Mouse (Mus musculus) neural tube, embryonic 11.5 days (tissue): ENCODE data around the gene Pcsk7. TPM values are rescaled to one million over a fixed set of nuclear protein-coding genes. Genes with fewer than 3 reads are reported as not detected.

Experiments
- ATAC-seq: fragments of 200-750 bp; cut with Nextera tagmentation; 2 replicates; pipeline ENCODE4 v1.8.0; 2017; ENCODE audit warnings: moderate number of reproducible peaks, mild to moderate bottlenecking, moderate TSS enrichment, moderate library complexity; ENCODE audit not compliant: insufficient read depth, low FRiP score, low TSS enrichment
- DNase-seq: peaks from one replicate; pipeline ENCODE4 v3.0.0-alpha.2; 2015; ENCODE audit warnings: low spot score
- H3K27ac ChIP-seq: fragments of 300-500 bp; sonication (generic); 2 replicates; pipeline ENCODE4 v1.5.1; 2014; ENCODE audit warnings: low read depth, mild to moderate bottlenecking, low read length
- H3K27me3 ChIP-seq: fragments of 300-500 bp; sonication (generic); 2 replicates; pipeline ENCODE4 v1.6.1; 2014; ENCODE audit warnings: mild to moderate bottlenecking, low read length, mixed read lengths; ENCODE audit not compliant: control insufficient read depth, insufficient read depth
- H3K36me3 ChIP-seq: fragments of 300-500 bp; sonication (generic); 2 replicates; pipeline ENCODE4 v1.6.1; 2014; ENCODE audit warnings: mild to moderate bottlenecking, low read length, moderate library complexity, mixed read lengths; ENCODE audit not compliant: control insufficient read depth, insufficient read depth
- H3K4me1 ChIP-seq: fragments of 300-500 bp; sonication (generic); 2 replicates; pipeline ENCODE4 v1.6.1; 2014; ENCODE audit warnings: low read length, mixed read lengths; ENCODE audit not compliant: control insufficient read depth, insufficient read depth
- H3K4me2 ChIP-seq: fragments of 300-500 bp; sonication (generic); 2 replicates; pipeline ENCODE4 v1.6.1; 2014; ENCODE audit warnings: low read depth, mild to moderate bottlenecking, moderate library complexity
- H3K4me3 ChIP-seq: fragments of 300-500 bp; sonication (generic); 2 replicates; pipeline ENCODE4 v1.5.1; 2014; ENCODE audit warnings: low read depth, low read length
- H3K9ac ChIP-seq: fragments of 300-500 bp; sonication (generic); 2 replicates; pipeline ENCODE4 v1.6.1; 2014; ENCODE audit warnings: mild to moderate bottlenecking, low read length
- H3K9me3 ChIP-seq: fragments of 300-500 bp; sonication (generic); 2 replicates; pipeline ENCODE4 v1.6.1; 2016; ENCODE audit warnings: low read length; ENCODE audit not compliant: control insufficient read depth
- WGBS: fragments of 180-500 bp; shearing (Covaris S2); extraction: QIAGEN DNeasy Blood & Tissue Kit; methylation state at CpG from one replicate; pipeline ENCODE4 v1.1.7; 2014; 5-methylcytosine and 5-hydroxymethylcytosine counted together
- polyA plus RNA-seq: library from polyadenylated mRNA; unstranded; fragments of >200 nt; fragmentation: Nextera tagmentation; extraction: Ambion mirVana; gene quantifications from 2 replicates; pipeline ENCODE4 v1.2.1, GENCODE M21; 2014

Pcsk7 gene
- polyA plus RNA-seq, 1 experiment from 2014 or later = 18.1 TPM

GRCm38 (mm10) chr9:45942916-45943315 lies 36.6 kb downstream of the Pcsk7 start:
- DNase-seq (no peak), ATAC-seq (no peak)
- Histone ChIP-seq H3K27me3 (no peaks in the 10 kb centered on the region), H3K4me3 (no peak overlapping the region), H3K27ac (no peak overlapping the region), H3K4me2 (no peak overlapping the region), H3K9me3 (no peaks in the 10 kb centered on the region), H3K9ac (no peak overlapping the region), H3K4me1 (no peaks in the 10 kb centered on the region), H3K36me3 (peaks cover 11% of the 10 kb centered on the region)
- WGBS = 92% methylated on average over 8 of the region's 8 CpGs

- H3K4me1 ChIP-seq = no peaks in the 10 kb centered on the region
- 96% methylated on average over 8 of the region's 8 CpGs for WGBS
- ATAC-seq (no peak), DNase-seq (no peak)
- no peak overlapping the region for H3K4me2 ChIP-seq
- no peaks in the 10 kb centered on the region for H3K27me3 ChIP-seq
- H3K36me3 ChIP-seq = peaks cover 11% of the 10 kb centered on the region
- no peak overlapping the region for H3K4me3 ChIP-seq
- H3K9ac ChIP-seq = no peak overlapping the region
- no peaks in the 10 kb centered on the region for H3K9me3 ChIP-seq
- no peak overlapping the region for H3K27ac ChIP-seq
Observed at GRCm38 (mm10) chr9:45943628-45944505, 37.6 kb downstream of the Pcsk7 start.

DNA sequence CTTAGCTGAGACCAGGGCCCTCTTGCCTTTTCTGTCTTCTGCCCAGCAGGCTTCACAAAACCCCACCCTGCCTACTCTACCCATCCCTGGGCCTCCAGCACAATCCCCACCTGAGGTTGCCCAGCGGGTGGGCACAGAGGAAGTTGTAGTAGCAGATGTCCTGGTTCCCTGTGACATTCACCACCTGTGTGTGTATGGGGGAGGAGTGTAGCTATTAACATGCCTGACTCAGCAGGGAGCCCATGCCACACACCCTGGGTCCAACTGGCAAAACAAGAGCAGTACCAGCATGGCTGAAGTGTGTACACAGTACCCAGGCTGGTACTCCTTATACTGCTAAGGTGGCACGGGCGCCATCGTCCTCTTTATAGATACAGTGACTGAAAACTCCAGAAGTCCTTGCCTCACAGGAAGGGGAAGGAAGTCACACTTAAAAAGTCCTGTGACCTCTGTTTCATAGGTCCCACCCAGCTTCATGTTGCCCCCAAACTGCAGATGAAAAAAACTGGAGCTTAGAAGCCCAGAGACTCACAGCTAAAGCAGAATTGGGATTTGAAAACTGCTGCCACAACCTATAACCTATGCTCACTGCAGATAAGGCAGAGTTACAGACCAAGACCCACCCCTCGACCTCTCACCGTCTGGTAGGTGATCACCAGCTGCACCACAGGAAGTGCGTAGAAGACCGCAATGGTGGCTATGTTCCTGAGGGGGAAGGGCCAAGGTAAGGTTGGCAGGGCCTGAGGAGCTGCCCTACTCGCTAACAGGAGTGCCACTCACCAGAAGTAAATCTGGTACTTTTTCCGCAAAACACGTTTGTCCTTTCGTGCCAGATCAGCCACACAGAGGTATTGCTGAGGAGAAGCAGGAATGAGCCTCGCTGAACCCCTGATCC lies 38.5 kb downstream of the Pcsk7 start:
- WGBS = 88% methylated on average over 13 of the region's 13 CpGs

GRCm38 (mm10) chr9:45945721-45946120 lies 39.4 kb downstream of the Pcsk7 start:
- peaks cover 9% of the 10 kb centered on the region for H3K36me3 ChIP-seq

More for the DNA sequence above, 38.5 kb downstream of the Pcsk7 start:
- ATAC-seq = no peak
- no peak for DNase-seq
- Histone ChIP-seq H3K4me2 (no peak overlapping the region), H3K9ac (no peak overlapping the region), H3K27me3 (no peaks in the 10 kb centered on the region), H3K9me3 (no peaks in the 10 kb centered on the region), H3K4me3 (no peak overlapping the region), H3K27ac (no peak overlapping the region), H3K36me3 (peaks cover 9% of the 10 kb centered on the region), H3K4me1 (no peaks in the 10 kb centered on the region)

GRCm38 (mm10) chr9:45946182-45946871 lies 40.0 kb downstream of the Pcsk7 start:
- Histone ChIP-seq H3K9me3 (no peaks in the 10 kb centered on the region), H3K27ac (no peak overlapping the region), H3K4me2 (no peak overlapping the region), H3K9ac (no peak overlapping the region), H3K4me3 (no peak overlapping the region), H3K36me3 (peaks cover 9% of the 10 kb centered on the region), H3K27me3 (no peaks in the 10 kb centered on the region), H3K4me1 (no peaks in the 10 kb centered on the region)
- 85% methylated on average over 16 of the region's 16 CpGs for WGBS
- no peak for DNase-seq
- ATAC-seq = no peak

More at GRCm38 (mm10) chr9:45945721-45946120, 39.4 kb downstream of the Pcsk7 start:
- H3K9ac ChIP-seq = no peak overlapping the region
- no peak overlapping the region for H3K27ac ChIP-seq
- ATAC-seq = no peak
- no peaks in the 10 kb centered on the region for H3K27me3 ChIP-seq
- no peaks in the 10 kb centered on the region for H3K9me3 ChIP-seq
- H3K4me2 ChIP-seq = no peak overlapping the region
- H3K4me1 ChIP-seq = no peaks in the 10 kb centered on the region
- H3K4me3 ChIP-seq = no peak overlapping the region
- no peak for DNase-seq
- 92% methylated on average over 13 of the region's 13 CpGs for WGBS

GRCm38 (mm10) chr9:45946872-45947183 lies 40.5 kb downstream of the Pcsk7 start:
- H3K27me3 ChIP-seq = no peaks in the 10 kb centered on the region
- H3K4me3 ChIP-seq = no peak overlapping the region
- no peak overlapping the region for H3K9ac ChIP-seq
- no peak overlapping the region for H3K27ac ChIP-seq
- H3K9me3 ChIP-seq = no peaks in the 10 kb centered on the region
- no peak for DNase-seq
- H3K4me1 ChIP-seq = no peaks in the 10 kb centered on the region
- peaks cover 11% of the 10 kb centered on the region for H3K36me3 ChIP-seq
- no peak overlapping the region for H3K4me2 ChIP-seq
- WGBS = 94% methylated on average over 10 of the region's 10 CpGs
- ATAC-seq = no peak

- H3K36me3 ChIP-seq = peaks cover 3% of the 10 kb centered on the region; the same call in 1 of the 2 replicates
- H3K9me3 ChIP-seq = no peaks in the 10 kb centered on the region
- peaks cover 18% of the 10 kb centered on the region for H3K4me1 ChIP-seq
- no peak for ATAC-seq
- no peak overlapping the region for H3K27ac ChIP-seq
- H3K4me2 ChIP-seq = no peak overlapping the region
- H3K27me3 ChIP-seq = no peaks in the 10 kb centered on the region
- no peak overlapping the region for H3K9ac ChIP-seq
- H3K4me3 ChIP-seq = no peak overlapping the region
- no peak for DNase-seq
- 90% methylated on average over 4 of the region's 4 CpGs for WGBS
Observed at GRCm38 (mm10) chr9:45952057-45952456, 45.8 kb downstream of the Pcsk7 start.

DNA sequence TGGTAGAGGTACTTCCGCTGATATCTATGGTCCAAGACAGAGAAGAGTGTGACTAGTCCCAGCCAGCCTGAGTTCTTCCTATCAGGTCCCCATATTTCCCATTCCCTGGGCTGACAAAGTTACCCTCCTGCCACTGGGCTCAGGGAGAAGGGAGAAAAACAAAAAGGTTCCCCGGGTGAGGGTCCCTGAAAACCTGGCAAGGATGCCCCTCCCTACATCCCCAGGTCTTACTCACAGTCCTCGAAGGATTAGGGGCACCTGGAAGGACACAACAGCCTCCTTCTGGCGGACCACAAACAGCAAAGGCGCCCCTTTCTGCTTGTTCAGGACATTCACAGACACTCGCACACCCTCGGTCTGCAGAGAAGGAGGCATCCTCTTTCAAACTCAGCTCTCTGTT lies 46.6 kb downstream of the Pcsk7 start:
- H3K4me1 ChIP-seq = peaks cover 18% of the 10 kb centered on the region
- DNase-seq (no peak), ATAC-seq (no peak)
- no peak overlapping the region for H3K27ac ChIP-seq
- peaks cover 2% of the 10 kb centered on the region; the same call in 1 of the 2 replicates for H3K36me3 ChIP-seq
- H3K9ac ChIP-seq = no peak overlapping the region
- H3K9me3 ChIP-seq = no peaks in the 10 kb centered on the region
- no peaks in the 10 kb centered on the region for H3K27me3 ChIP-seq
- WGBS = 82% methylated on average over 7 of the region's 7 CpGs
- H3K4me2 ChIP-seq = no peak overlapping the region
- no peak overlapping the region for H3K4me3 ChIP-seq
